Mouse (Mus musculus) heart, embryonic 12.5 days (tissue): ENCODE measurements around the gene 4930402H24Rik. TPM values are rescaled to one million over a fixed set of nuclear protein-coding genes. Genes with fewer than 3 reads are reported as not detected.

Experiments used
- ATAC-seq: fragments of 200-750 bp; cut with Nextera tagmentation; 2 replicates; pipeline ENCODE4 v1.8.0; 2017; ENCODE audit warnings: moderate TSS enrichment, moderate library complexity; ENCODE audit not compliant: insufficient number of reproducible peaks, low FRiP score
- H3K27ac ChIP-seq: fragments of 300-500 bp; sonication (generic); 2 replicates; pipeline ENCODE4 v1.5.1; 2016; ENCODE audit warnings: mild to moderate bottlenecking, moderate library complexity; ENCODE audit not compliant: poor library complexity, severe bottlenecking
- H3K27me3 ChIP-seq: fragments of 300-500 bp; sonication (generic); replicated peaks from 2 replicates; pipeline ENCODE4 v1.6.1; 2016; ENCODE audit warnings: mild to moderate bottlenecking, moderate library complexity
- H3K36me3 ChIP-seq: fragments of 300-500 bp; sonication (generic); 2 replicates; pipeline ENCODE4 v1.6.1; 2016; ENCODE audit warnings: mild to moderate bottlenecking, moderate library complexity
- H3K4me1 ChIP-seq: fragments of 300-500 bp; sonication (generic); replicated peaks from 2 replicates; pipeline ENCODE4 v1.6.1; 2016; ENCODE audit warnings: mild to moderate bottlenecking
- H3K4me2 ChIP-seq: fragments of 300-500 bp; sonication (generic); 2 replicates; pipeline ENCODE4 v1.6.1; 2016; ENCODE audit warnings: mild to moderate bottlenecking, moderate library complexity
- H3K4me3 ChIP-seq: fragments of 300-500 bp; sonication (generic); 2 replicates; pipeline ENCODE4 v1.5.1; 2016; ENCODE audit warnings: mild to moderate bottlenecking
- H3K9ac ChIP-seq: fragments of 300-500 bp; sonication (generic); 2 replicates; pipeline ENCODE4 v1.6.1; 2016; ENCODE audit warnings: mild to moderate bottlenecking, moderate library complexity
- H3K9me3 ChIP-seq: fragments of 300-500 bp; sonication (generic); replicated peaks from 2 replicates; pipeline ENCODE4 v1.6.1; 2016; ENCODE audit warnings: mild to moderate bottlenecking, moderate library complexity
- WGBS: fragments of 180-500 bp; shearing (Covaris S2); methylation state at CpG from one replicate; pipeline ENCODE4 v1.1.7; 2016; 5-methylcytosine and 5-hydroxymethylcytosine counted together
- polyA plus RNA-seq: library from polyadenylated mRNA; unstranded; fragments of >200 nt; fragmentation: Nextera tagmentation; extraction: Ambion mirVana; gene quantifications from 2 replicates; pipeline ENCODE4 v1.2.1, GENCODE M21; 2016

4930402H24Rik gene
- polyA plus RNA-seq, 1 experiment from 2014 or later = 61.1 TPM

DNA sequence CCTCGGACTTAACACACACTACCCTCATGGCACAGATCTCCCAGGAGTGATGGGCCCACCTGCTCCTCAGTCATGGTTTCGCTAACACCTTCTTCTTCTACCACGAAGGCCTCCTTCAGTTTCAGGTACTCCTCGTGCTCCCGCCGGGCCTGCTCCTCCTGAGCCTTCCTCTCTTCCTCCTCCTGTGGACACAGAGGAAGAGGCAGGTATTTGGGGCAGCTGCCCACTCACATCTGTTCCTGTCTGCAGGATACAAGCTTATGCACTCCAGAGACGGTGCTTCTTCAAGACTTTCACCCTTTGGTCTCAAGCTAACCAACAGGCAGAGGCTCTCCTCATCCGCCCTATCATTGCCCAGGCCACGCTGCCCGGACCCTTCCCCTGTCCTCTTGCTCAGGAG is 247.7 kb downstream of the 4930402H24Rik start:
- ATAC-seq = no peak
- no peak overlapping the region for H3K4me3 ChIP-seq
- H3K4me1 ChIP-seq = peaks cover 6% of the 10 kb centered on the region
- H3K4me2 ChIP-seq = no peak overlapping the region
- H3K27ac ChIP-seq = no peak overlapping the region
- peaks cover 88% of the 10 kb centered on the region for H3K36me3 ChIP-seq
- 95% methylated on average over 10 of the region's 10 CpGs for WGBS
- H3K9ac ChIP-seq = no peak overlapping the region
- H3K27me3 ChIP-seq = no peaks in the 10 kb centered on the region
- H3K9me3 ChIP-seq = no peaks in the 10 kb centered on the region

- Histone ChIP-seq H3K4me1 (no peaks in the 10 kb centered on the region), H3K9me3 (no peaks in the 10 kb centered on the region), H3K27ac (no peak overlapping the region), H3K36me3 (peaks cover 96% of the 10 kb centered on the region), H3K9ac (no peak overlapping the region), H3K27me3 (no peaks in the 10 kb centered on the region), H3K4me3 (no peak overlapping the region), H3K4me2 (no peak overlapping the region)
- 82% methylated on average over 6 of the region's 6 CpGs for WGBS
- no peak for ATAC-seq
Observed at GRCm38 (mm10) chr2:130657541-130657940, 248.7 kb downstream of the 4930402H24Rik start.

- ATAC-seq = no peak
- H3K4me2 ChIP-seq = no peak overlapping the region
- no peaks in the 10 kb centered on the region for H3K9me3 ChIP-seq
- WGBS = 92% methylated on average over 9 of the region's 9 CpGs
- H3K27ac ChIP-seq = no peak overlapping the region
- H3K4me1 ChIP-seq = no peaks in the 10 kb centered on the region
- H3K27me3 ChIP-seq = no peaks in the 10 kb centered on the region
- H3K36me3 ChIP-seq = peaks cover 91% of the 10 kb centered on the region
- no peak overlapping the region for H3K4me3 ChIP-seq
- H3K9ac ChIP-seq = no peak overlapping the region
Observed at GRCm38 (mm10) chr2:130656536-130656935, 249.7 kb downstream of the 4930402H24Rik start.

Other genes with a start within 250 kb of the 4930402H24Rik start
- 44.5 and 46.3 TPM in 2 replicates for gene Ddrgk1, start 241.7 kb downstream of the 4930402H24Rik start, polyA plus RNA-seq
- gene Itpa, start 238.8 kb downstream of the 4930402H24Rik start, polyA plus RNA-seq = 79.7 and 84.1 TPM in 2 replicates
- 0.12 and 0.13 TPM in 2 replicates for gene Slc4a11, start 208.9 kb downstream of the 4930402H24Rik start, polyA plus RNA-seq
- gene Atrn, start 89 bp upstream of the 4930402H24Rik start, polyA plus RNA-seq = 7.2 and 10.1 TPM in 2 replicates
- gene Gfra4, start 136.7 kb upstream of the 4930402H24Rik start, polyA plus RNA-seq = 3.3 and 3.8 TPM in 2 replicates
- 9.8 and 12.0 TPM in 2 replicates for gene Adam33, start 157.4 kb upstream of the 4930402H24Rik start, polyA plus RNA-seq
- gene Siglec1, start 180.4 kb upstream of the 4930402H24Rik start, polyA plus RNA-seq = 0.08 and 0.14 TPM in 2 replicates
- gene Hspa12b, start 220.9 kb upstream of the 4930402H24Rik start, polyA plus RNA-seq = 8.7 and 8.9 TPM in 2 replicates
- not detected in 2 replicates for gene Gm11037, start 227.1 kb upstream of the 4930402H24Rik start, polyA plus RNA-seq